Mouse (Mus musculus): ENCODE measurements around the gene Sucla2. TPM values are rescaled to one million over a fixed set of nuclear protein-coding genes. Genes with fewer than 3 reads are reported as not detected.

Gene Sucla2
- polyA plus RNA-seq, 1 experiment from 2014 or later, result 102 TPM

GRCm38 (mm10) chr14:73634356-73634755 is 109.2 kb downstream of the Sucla2 start:
- ATAC-seq (ENCODE audit: insufficient read depth) (no peak), DNase-seq (no peak)
- no peaks in the 10 kb centered on the region for H3K4me1 ChIP-seq (ENCODE audit: insufficient read depth)
- H3K27ac ChIP-seq (ENCODE audit: low read depth), result no peak overlapping the region
- H3K9ac ChIP-seq, result no peak overlapping the region
- no peak overlapping the region for H3K4me3 ChIP-seq (ENCODE audit: low read depth, low read length)
- WGBS, result 86% methylated on average over 3 of the region's 3 CpGs
- no peak for TF ChIP-seq CTCF (IDR thresholded peaks at IDR 0.05; ENCODE audit: low read depth)
- H3K9me3 ChIP-seq (ENCODE audit: low read depth, low read length), result no peaks in the 10 kb centered on the region
- no peak overlapping the region for H3K4me2 ChIP-seq
- no peaks in the 10 kb centered on the region for H3K27me3 ChIP-seq (ENCODE audit: insufficient read depth, low read length)
- H3K36me3 ChIP-seq (ENCODE audit: insufficient read depth), result no peaks in the 10 kb centered on the region

DNA sequence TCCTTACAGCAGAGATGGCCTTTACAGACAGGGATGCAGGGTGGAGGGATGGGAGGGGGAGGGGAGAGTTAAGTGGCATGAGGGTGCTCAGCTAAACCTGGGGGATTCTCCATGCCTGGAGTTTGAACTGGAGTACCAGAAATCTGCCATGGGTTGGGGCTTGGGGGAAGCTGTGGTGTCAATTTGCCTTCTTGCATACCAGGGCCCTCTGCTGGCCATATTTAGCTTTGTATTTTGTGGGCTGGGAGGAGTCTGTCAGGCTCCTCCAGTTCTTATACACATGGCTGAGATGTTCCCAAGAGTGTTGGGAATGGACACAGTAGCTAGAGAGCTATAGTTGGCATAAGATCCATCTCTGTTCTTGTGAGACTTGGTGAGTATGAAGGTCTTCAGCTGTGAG is 112.3 kb downstream of the Sucla2 start:
- DNase-seq (peak; percentile 20), ATAC-seq (ENCODE audit: insufficient read depth) (no peak)
- H3K4me2 ChIP-seq, result no peak overlapping the region
- H3K4me1 ChIP-seq (ENCODE audit: insufficient read depth), result no peaks in the 10 kb centered on the region
- H3K27me3 ChIP-seq (ENCODE audit: insufficient read depth, low read length), result no peaks in the 10 kb centered on the region
- no peak overlapping the region for H3K4me3 ChIP-seq (ENCODE audit: low read depth, low read length)
- H3K9me3 ChIP-seq (ENCODE audit: low read depth, low read length), result no peaks in the 10 kb centered on the region
- no peak overlapping the region for H3K9ac ChIP-seq
- TF ChIP-seq CTCF (IDR thresholded peaks at IDR 0.05; ENCODE audit: low read depth), result no peak
- H3K27ac ChIP-seq (ENCODE audit: low read depth), result no peak overlapping the region
- no peaks in the 10 kb centered on the region for H3K36me3 ChIP-seq (ENCODE audit: insufficient read depth)

Other genes with a start within 250 kb of the Sucla2 start
- gene Rb1, start 199.5 kb upstream of the Sucla2 start, polyA plus RNA-seq (2014; fragmentation: Nextera tagmentation; extraction: Ambion mirVana), result 19.3 and 23.9 TPM in 2 replicates
- 630 and 663 TPM in 2 replicates for gene Itm2b, start 140.0 kb upstream of the Sucla2 start, polyA plus RNA-seq (2014; fragmentation: Nextera tagmentation; extraction: Ambion mirVana)
- gene Med4, start 15.3 kb upstream of the Sucla2 start, polyA plus RNA-seq (2014; fragmentation: Nextera tagmentation; extraction: Ambion mirVana), result 91.8 and 97.9 TPM in 2 replicates
- gene Nudt15, start 22.9 kb downstream of the Sucla2 start, polyA plus RNA-seq (2014; fragmentation: Nextera tagmentation; extraction: Ambion mirVana), result 7.2 and 9.0 TPM in 2 replicates
- gene Gm21750, start 135.9 kb downstream of the Sucla2 start, polyA plus RNA-seq (2014; fragmentation: Nextera tagmentation; extraction: Ambion mirVana), result not detected in 2 replicates

All from lung, embryonic 14.5 days (tissue).